Mouse (Mus musculus) frontal cortex, postnatal 10 days (tissue): ENCODE data around the gene Slc39a2.
A peak's percentile ranks its signal among the peaks of the same experiment; 100 is the strongest.
"Not testable (repeated sequence)": the region's sequence is repeated elsewhere in the genome, so short reads cannot be mapped to it uniquely, and the experiment has no call there.

Experiments used
- DNase-seq, 2 experiments: peaks; one replicate each; pipeline ENCODE4 v3.0.0; 2022; ENCODE audit warnings: low spot score in 2 of 2, mixed read lengths in 1 of 2

Gene Slc39a2

DNA sequence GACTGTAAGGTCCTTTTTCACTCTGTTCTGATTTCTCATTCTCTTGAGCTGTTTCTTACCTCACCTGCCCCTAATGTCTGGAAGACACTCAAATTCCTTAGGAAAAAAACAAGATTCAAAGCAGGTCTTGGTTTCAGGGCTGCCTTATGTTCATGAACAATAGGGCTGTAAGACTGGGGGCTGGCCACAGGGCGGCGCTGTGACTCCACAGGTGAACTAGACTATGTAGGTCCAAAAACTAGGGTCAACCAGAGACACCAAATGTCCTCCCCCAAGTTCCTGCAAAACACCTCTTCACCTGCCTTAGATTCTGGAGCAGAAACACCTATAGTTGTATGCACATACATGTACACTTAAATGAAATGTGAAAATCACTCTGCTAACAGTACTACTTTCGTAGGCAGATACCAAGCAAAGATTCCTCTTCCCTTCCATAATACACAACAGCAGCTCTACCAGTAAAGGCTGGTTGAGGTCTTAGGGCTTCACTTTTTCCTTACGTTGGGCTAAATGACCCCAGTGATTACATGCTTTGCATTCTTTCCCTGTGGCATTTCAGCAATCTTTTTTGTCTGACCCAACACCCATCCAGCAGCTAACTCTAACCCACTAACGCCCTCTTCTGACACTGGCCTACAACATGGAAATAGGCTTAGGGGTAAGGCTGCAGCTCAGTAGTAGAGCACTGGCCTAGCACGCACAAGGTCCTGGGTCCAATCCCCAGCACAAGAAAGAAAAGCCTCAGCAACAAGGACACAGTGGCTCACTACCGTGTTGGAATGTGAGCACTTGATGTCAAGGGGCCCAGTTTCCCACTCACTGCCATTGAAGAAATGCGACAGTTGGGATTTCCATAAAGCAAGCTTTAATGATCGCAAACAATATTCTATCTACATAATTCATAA is 10.4 kb downstream of the Slc39a2 start:
- DNase-seq = peak in 1 of 2 experiments; percentile 65

GRCm38 (mm10) chr14:51903782-51904181 is 11.1 kb downstream of the Slc39a2 start:
- DNase-seq = no peak

GRCm38 (mm10) chr14:51904706-51905105 is 12.0 kb downstream of the Slc39a2 start:
- no peak for DNase-seq

DNA sequence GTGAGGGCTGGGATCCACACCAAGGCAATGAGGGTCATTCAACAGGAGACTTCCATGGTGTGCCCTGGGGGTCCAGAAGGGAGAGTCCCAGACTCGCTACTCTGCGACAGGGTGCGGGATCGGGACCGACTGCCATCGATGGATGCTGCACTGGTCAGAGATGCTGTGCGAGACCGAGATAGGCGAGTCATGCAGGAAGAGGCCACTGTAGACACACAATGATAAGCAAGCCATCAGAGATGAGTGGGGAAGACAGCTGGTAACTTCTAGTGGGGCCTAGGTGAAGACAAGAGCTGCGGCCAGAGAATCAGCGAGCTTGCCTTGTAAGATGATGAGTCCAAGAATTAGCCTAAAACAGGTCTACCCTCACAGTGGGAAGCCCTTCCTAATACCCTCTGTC is 13.4 kb downstream of the Slc39a2 start:
- no peak for DNase-seq

- no peak for DNase-seq
Measured at GRCm38 (mm10) chr14:51911301-51911700, 18.6 kb downstream of the Slc39a2 start.

DNA sequence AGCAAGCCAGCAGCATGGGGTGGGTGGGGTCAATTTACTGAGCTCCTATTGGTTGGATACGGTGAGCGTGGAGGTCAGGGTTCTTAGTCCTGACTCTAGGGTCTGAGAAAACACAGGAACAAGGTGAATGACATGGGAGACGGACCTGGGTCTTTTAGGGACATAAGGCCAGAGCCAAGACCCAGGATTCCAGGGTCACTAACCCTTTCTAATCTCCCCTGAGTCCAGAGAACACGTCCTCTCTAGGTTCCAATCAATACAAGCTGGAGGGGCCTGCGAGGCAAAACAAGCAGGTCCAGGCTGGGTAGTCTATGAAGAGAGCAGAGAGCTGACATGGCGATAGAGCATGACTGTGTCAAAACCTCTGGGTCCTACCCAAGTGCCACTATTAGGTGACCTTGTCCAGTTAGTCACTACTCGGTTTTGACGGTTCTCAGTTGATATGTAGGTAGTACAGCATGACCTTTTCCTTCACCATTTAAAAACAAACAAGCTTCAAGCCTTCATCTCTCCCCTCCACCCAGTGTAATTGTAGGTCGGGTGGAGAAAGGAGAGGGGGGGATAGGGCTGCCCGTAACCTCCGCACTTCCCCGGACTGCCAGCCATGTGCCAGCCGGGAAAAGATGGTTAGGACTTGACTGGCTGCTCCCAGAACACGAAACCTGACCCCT is 19.8 kb downstream of the Slc39a2 start:
- no peak for DNase-seq

- DNase-seq = peak; percentile 70 to 78
Measured at GRCm38 (mm10) chr14:51913062-51913959, 20.6 kb downstream of the Slc39a2 start.

- peak; percentile 76 to 83 for DNase-seq
Measured at GRCm38 (mm10) chr14:51913960-51914762, 21.5 kb downstream of the Slc39a2 start, which contains the start of gene Ndrg2. Ndrg2 (minus strand) TSS chr14:51914158.

- DNase-seq = no peak
Measured at GRCm38 (mm10) chr14:51915030-51915429, 22.3 kb downstream of the Slc39a2 start.

- no peak for DNase-seq
Measured at GRCm38 (mm10) chr14:51916539-51916938, 23.9 kb downstream of the Slc39a2 start.

GRCm38 (mm10) chr14:51918125-51918524 is 25.4 kb downstream of the Slc39a2 start, which contains the start of gene Tppp2:
Tppp2 (plus strand) TSS chr14:51918425.
- no peak for DNase-seq

DNA sequence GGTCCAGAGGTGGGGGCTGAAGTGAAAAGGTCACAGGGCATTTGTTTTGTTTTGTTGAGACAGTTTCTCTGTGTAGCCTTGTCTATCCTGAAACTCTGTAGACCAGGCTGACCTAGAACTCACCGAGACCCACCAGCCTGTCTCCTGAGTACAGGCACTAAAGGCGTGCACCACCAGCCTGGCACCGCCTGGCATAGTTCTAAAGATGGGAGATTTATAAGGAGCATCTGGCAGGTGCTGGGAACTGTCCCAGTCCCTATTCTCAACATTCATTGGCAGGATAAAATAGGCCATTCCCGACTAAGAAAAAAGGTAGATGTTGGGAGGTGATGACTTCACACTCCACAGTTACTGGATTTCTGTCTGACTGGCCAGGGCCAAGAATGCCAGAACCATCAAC is 26.3 kb downstream of the Slc39a2 start:
- no peak for DNase-seq

DNA sequence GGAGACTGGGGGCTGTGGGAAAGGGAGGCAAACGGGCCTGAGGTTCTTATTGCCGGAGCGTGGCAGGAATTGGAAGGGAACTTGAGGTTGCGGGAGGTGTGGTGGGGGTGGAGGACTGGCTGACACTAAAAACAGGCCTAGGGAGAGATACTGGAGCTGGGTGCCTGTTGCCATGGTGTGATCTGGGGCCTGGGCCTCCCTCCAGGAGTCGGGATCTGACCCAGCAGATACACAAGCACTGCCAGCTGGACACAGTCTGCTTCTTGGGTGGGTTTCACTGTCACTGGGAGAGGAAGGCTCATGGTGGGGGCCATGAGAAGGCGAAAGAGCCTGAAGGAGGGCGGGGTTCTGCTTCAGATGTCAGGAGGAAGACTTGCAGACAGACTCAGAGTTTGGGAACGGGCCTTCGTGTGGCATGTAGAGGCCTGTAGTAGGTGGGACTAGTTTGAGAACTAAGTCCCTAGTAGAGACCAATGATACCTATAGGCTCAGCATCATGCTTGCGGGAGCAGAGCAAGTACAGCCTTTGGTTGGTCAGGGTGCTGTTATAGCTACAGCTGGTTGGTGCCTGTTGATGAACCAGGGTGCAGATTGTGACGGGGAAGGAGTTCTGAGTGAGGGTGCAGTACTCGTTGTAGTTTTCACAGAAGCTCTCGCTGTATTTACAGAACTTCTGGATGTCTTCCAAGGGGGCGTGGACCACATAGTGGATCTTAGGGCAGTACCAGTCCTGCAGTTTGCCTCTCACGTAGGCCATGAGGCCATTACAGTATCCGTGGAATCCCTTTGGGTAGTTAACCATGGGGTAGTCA is 29.3 kb downstream of the Slc39a2 start:
- peak; percentile 64 to 70 for DNase-seq

- no peak for DNase-seq
Measured at GRCm38 (mm10) chr14:51922571-51922865, 29.8 kb downstream of the Slc39a2 start, which contains the start of gene Rnase13. Rnase13 (minus strand) TSS chr14:51922773.

- no peak for DNase-seq
Measured at GRCm38 (mm10) chr14:51922910-51923309, 30.2 kb downstream of the Slc39a2 start.

DNA sequence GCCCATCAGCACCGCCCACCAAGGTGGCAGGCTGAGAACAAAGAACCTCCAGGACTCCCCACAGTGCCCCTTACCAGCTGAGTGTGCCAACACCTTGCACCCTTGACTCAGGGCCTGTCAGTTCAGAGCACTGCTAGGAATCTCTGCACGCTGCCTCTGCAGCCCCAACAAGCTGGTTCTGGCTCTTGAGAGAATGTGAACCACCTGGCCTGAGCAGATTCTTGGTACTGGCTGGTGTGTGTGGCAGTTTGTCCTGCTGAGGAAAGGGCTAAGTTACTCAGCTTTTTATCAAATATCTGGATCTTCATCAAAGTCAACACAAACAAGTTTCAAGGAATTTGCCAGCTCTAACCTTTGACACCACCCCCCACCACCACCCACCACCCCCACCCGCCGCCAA is 30.8 kb downstream of the Slc39a2 start:
- DNase-seq = no peak

DNA sequence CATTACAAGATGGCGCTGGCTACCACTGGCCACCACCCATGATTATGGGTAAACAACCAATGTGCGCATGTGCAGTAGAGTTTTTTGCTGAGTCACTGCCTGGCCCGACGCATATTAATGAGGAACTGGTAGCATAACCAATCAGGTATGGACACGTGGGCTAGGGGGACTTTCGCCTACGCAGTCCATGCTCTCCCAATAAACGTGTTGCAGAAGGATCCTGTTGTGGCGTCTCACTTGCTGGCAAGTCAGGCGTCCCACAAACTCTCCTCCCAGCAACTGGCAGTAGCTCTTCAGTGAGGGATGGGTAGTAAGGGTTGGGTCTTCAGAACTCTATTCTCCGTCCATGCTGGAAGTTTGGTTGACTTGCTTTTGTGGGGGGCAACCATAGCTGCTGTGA is 34.2 kb downstream of the Slc39a2 start:
- not testable (repeated sequence) for DNase-seq

- DNase-seq = peak; percentile 46 to 55
Measured at GRCm38 (mm10) chr14:51929309-51929943, 36.7 kb downstream of the Slc39a2 start.

- no peak for DNase-seq
Measured at GRCm38 (mm10) chr14:51929968-51930367, 37.3 kb downstream of the Slc39a2 start.

DNA sequence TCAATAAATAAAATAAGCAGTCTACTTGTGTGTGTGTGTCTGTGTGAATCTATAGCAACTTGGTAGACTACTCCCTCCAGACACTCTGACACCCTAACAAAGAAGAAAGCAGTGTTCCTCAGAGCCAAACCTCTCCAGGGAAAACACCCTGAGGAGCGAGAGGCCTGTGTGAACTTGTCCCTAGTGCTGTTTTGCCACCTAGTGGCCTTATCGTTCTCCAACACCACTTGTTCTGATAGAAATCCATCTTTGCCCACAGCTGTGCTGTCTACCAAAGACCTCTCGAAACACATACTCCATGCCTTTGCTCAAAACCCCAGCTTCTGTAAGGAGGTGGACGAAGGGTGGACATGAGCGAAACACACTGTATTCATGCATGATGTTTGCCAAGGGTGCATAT is 38.1 kb downstream of the Slc39a2 start:
- peak; percentile 28 to 65 for DNase-seq
